Mouse (Mus musculus) stomach, embryonic 16.5 days (tissue): ENCODE data around the gene Rapgef4. TPM values are rescaled to one million over a fixed set of nuclear protein-coding genes. Genes with fewer than 3 reads are reported as not detected.
A peak's percentile ranks its signal among the peaks of the same experiment; 100 is the strongest.

Experiments
- ATAC-seq: fragments of 200-750 bp; cut with Nextera tagmentation; 2 replicates; pipeline ENCODE4 v1.8.0; 2017; ENCODE audit warnings: moderate number of reproducible peaks, moderate TSS enrichment; ENCODE audit not compliant: insufficient read depth, low FRiP score
- H3K27ac ChIP-seq: fragments of 300-500 bp; sonication (generic); 2 replicates; pipeline ENCODE4 v1.5.1; 2014; ENCODE audit warnings: low read length
- H3K27me3 ChIP-seq: fragments of 300-500 bp; sonication (generic); 2 replicates; pipeline ENCODE4 v1.6.1; 2014; ENCODE audit warnings: low read length, control low read depth, mixed read lengths; ENCODE audit not compliant: control insufficient read depth, insufficient read depth
- H3K36me3 ChIP-seq: fragments of 300-500 bp; sonication (generic); 2 replicates; pipeline ENCODE4 v1.6.1; 2014; ENCODE audit warnings: low read length; ENCODE audit not compliant: control insufficient read depth, insufficient read depth
- H3K4me1 ChIP-seq: fragments of 300-500 bp; sonication (generic); 2 replicates; pipeline ENCODE4 v1.6.1; 2014; ENCODE audit warnings: low read length, control low read depth, mixed read lengths; ENCODE audit not compliant: control insufficient read depth, insufficient read depth
- H3K4me2 ChIP-seq: fragments of 300-500 bp; sonication (generic); 2 replicates; pipeline ENCODE4 v1.6.1; 2014; ENCODE audit warnings: low read depth, low read length, mixed read lengths
- H3K4me3 ChIP-seq: fragments of 300-500 bp; sonication (generic); replicated peaks from 2 replicates; pipeline ENCODE4 v1.5.1; 2014; ENCODE audit warnings: mild to moderate bottlenecking, low read length
- H3K9ac ChIP-seq: fragments of 300-500 bp; sonication (generic); 2 replicates; pipeline ENCODE4 v1.6.1; 2014; ENCODE audit warnings: low read length
- H3K9me3 ChIP-seq: fragments of 300-500 bp; sonication (generic); replicated peaks from 2 replicates; pipeline ENCODE4 v1.6.1; 2016; ENCODE audit warnings: low read length, control low read depth; ENCODE audit not compliant: control insufficient read depth
- WGBS: fragments of 180-500 bp; shearing (Covaris S2); extraction: QIAGEN DNeasy Blood & Tissue Kit; methylation state at CpG from one replicate; pipeline ENCODE4 v1.1.7; 2014; 5-methylcytosine and 5-hydroxymethylcytosine counted together
- polyA plus RNA-seq: library from polyadenylated mRNA; unstranded; fragments of >200 nt; fragmentation: Nextera tagmentation; extraction: Ambion mirVana; gene quantifications from 2 replicates; pipeline ENCODE4 v1.2.1, GENCODE M21; 2015

The Rapgef4 gene
- polyA plus RNA-seq, 1 experiment from 2014 or later, result 5.6 TPM

DNA sequence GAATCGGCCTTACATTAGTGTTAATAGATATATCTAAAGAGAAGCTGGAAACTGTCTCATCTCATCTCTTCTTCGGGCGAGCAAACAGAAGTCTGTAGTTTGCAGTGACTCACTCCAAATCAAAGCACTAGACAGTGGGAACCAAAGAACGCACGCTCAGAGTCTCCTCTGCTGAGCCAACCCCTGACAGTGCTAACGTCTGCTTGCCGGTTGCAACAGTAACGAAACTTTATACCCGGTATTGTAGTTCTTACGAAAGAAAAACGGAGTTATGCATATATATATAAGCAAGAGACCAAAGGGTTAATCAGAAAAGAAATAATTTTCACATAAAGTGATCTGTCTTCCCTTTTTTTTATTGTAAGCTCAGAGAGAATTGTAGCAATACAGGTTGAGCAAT is 240.2 kb downstream of the Rapgef4 start:
- H3K27ac ChIP-seq, result no peak overlapping the region
- no peak overlapping the region for H3K4me2 ChIP-seq
- no peak overlapping the region for H3K9ac ChIP-seq
- no peaks in the 10 kb centered on the region for H3K4me1 ChIP-seq
- H3K36me3 ChIP-seq, result no peaks in the 10 kb centered on the region
- no peak overlapping the region for H3K4me3 ChIP-seq
- H3K27me3 ChIP-seq, result no peaks in the 10 kb centered on the region
- no peaks in the 10 kb centered on the region for H3K9me3 ChIP-seq
- ATAC-seq, result no peak
- WGBS, result 75% methylated on average over 11 of the region's 11 CpGs

DNA sequence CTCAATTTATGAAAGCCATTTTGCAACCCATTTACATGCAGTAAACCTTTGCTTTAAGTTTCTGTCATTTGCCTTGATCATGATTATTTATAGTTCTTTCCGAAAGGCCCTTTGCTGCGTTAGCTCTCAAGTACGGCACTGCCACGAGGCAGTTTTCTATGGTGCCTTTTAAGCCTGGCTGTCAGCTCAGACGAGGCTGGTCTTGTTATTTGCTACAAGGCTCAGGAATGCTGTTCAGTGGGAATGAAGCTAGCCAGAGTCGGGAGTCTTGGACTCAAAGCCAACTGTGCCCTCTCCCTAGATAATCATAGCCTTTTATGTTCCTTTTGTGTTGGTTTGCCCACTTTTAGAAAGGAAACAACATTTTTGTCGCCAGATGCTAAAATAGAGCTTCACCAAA is 240.7 kb downstream of the Rapgef4 start:
- no peaks in the 10 kb centered on the region for H3K9me3 ChIP-seq
- no peak overlapping the region for H3K4me2 ChIP-seq
- 34% methylated on average over 7 of the region's 7 CpGs for WGBS
- H3K27ac ChIP-seq, result no peak overlapping the region
- no peaks in the 10 kb centered on the region for H3K27me3 ChIP-seq
- H3K4me1 ChIP-seq, result no peaks in the 10 kb centered on the region
- H3K36me3 ChIP-seq, result no peaks in the 10 kb centered on the region
- no peak overlapping the region for H3K4me3 ChIP-seq
- ATAC-seq, result no peak
- no peak overlapping the region for H3K9ac ChIP-seq

DNA sequence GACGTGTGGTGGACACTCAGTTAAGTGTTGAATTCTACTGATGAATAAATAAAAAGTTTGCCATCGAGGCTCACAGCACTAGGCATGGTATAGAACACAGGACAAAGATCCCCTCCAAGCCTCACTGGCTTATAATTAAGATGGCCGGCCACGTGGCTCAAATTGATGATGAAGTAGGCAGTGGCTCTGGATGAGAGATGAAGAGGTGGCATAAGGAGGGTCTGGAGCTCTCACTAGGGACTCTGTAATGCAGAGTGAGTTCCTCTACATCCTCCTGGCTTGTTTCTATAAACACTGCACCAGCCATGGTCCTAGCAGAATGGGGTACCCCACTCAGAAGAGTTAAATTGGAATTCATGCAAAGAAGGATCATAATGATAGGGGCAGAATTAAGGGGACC is 241.2 kb downstream of the Rapgef4 start:
- H3K4me1 ChIP-seq, result no peaks in the 10 kb centered on the region
- H3K27ac ChIP-seq, result no peak overlapping the region
- no peaks in the 10 kb centered on the region for H3K36me3 ChIP-seq
- H3K9me3 ChIP-seq, result no peaks in the 10 kb centered on the region
- H3K9ac ChIP-seq, result no peak overlapping the region
- 83% methylated on average over 4 of the region's 4 CpGs for WGBS
- no peak overlapping the region for H3K4me2 ChIP-seq
- H3K27me3 ChIP-seq, result no peaks in the 10 kb centered on the region
- H3K4me3 ChIP-seq, result no peak overlapping the region
- no peak for ATAC-seq

DNA sequence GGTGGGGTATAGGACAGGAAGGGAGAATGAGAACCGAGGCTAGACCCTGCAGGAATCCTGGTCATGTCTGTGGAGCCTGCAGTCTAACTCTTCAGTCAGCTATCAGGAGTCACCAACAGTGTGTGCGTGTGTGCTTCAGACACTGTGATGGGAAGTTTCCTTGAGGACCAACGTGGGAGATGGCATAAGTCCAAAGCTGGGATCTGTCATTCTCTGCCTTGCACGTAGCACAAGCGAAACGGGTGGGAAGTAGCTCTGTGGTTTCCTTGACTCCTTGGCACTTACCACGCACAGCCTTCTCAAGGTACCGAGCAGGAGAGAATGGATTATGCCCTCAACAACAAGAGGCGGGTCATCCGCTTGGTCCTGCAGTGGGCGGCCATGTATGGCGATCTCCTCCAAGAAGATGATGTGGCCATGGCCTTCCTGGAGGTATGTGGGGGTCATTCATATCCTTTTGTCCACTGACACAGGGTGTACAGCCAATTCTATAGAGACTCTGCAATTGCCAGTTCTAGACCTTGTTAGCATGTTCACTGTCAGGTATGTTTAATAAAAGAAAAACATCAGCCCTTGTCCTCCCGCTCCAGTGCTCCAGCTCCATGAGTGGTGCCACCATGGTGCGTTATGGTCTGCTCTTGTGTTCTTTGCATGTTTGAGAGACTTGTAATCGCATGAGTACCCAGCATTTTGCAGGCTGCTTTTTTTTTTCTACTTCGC is 241.9 kb downstream of the Rapgef4 start:
- Histone ChIP-seq H3K9ac (no peak overlapping the region), H3K4me1 (no peaks in the 10 kb centered on the region), H3K9me3 (no peaks in the 10 kb centered on the region), H3K27ac (no peak overlapping the region), H3K4me3 (no peak overlapping the region), H3K36me3 (no peaks in the 10 kb centered on the region), H3K4me2 (no peak overlapping the region), H3K27me3 (no peaks in the 10 kb centered on the region)
- ATAC-seq, result no peak
- WGBS, result 81% methylated on average over 16 of the region's 16 CpGs

DNA sequence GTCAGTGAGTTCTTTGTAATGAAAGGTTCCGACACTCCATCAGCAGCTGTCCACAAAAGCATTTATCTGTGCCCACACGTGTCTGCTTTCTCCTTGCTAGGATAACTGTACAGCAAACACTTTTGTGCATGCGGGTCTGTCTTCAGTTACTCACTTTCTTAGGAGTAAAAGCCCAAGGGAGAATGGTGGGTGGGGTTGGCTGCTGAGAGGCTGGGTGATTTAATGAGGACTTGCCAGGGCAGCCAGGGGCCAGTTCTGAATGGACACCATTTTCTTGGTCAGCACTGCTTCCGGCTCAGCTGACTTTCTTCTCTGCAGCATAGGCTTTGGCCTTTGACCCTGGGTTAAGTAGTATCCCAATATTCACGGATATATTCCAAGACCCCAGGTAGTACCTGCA is 242.4 kb downstream of the Rapgef4 start:
- no peak overlapping the region for H3K4me2 ChIP-seq

DNA sequence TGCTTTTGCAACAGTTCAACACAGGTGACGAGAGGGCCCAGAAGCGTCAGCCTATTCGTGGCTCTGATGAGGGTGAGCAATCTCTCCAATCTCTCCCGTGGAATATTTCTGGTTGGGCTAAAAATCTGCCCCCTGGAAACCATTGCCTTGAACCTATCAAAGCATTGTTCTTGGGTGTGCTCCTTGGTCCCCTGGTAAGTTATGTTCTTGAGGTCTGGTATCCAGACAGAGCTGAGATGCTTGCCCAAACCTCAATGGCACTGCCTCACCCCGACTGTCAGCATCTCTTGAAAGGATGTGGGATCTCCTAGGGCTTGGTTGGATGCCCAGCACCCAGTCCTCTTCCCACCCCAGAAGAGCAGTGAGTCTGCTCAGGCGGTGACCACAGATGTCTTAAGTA is 245.0 kb downstream of the Rapgef4 start:
- no peak overlapping the region for H3K4me2 ChIP-seq
- no peaks in the 10 kb centered on the region for H3K9me3 ChIP-seq
- ATAC-seq, result no peak
- no peak overlapping the region for H3K9ac ChIP-seq
- no peak overlapping the region for H3K27ac ChIP-seq
- no peaks in the 10 kb centered on the region for H3K27me3 ChIP-seq
- WGBS, result 87% methylated on average over 6 of the region's 6 CpGs
- H3K4me1 ChIP-seq, result no peaks in the 10 kb centered on the region
- H3K36me3 ChIP-seq, result no peaks in the 10 kb centered on the region
- H3K4me3 ChIP-seq, result no peak overlapping the region

More for the DNA sequence above, 242.4 kb downstream of the Rapgef4 start:
- no peak for ATAC-seq
- Histone ChIP-seq H3K9me3 (no peaks in the 10 kb centered on the region), H3K27ac (no peak overlapping the region), H3K9ac (no peak overlapping the region), H3K4me1 (no peaks in the 10 kb centered on the region), H3K27me3 (no peaks in the 10 kb centered on the region), H3K36me3 (no peaks in the 10 kb centered on the region), H3K4me3 (no peak overlapping the region)
- 70% methylated on average over 5 of the region's 5 CpGs for WGBS

DNA sequence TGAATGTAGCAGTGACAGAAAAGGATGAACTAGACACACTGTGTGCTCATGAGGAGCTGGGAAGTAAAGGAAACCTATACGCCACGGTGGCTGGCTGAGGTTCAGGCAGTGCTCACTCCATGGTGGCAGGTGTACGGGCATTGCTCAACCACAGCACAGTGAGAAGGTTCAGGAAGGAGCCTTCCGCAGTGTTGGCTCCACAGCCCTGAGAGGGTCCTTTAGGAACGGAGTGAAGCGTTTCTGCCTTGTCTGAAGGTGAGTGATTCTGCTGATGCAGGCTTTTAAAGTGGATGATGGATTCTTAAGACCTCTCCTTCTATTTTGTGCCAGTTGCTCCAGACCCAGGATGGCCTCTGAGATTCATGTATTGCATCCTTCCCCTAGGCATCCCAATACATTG is 246.4 kb downstream of the Rapgef4 start:
- 83% methylated on average over 6 of the region's 6 CpGs for WGBS
- H3K36me3 ChIP-seq, result no peaks in the 10 kb centered on the region
- H3K9ac ChIP-seq, result no peak overlapping the region
- H3K4me1 ChIP-seq, result no peaks in the 10 kb centered on the region
- H3K4me3 ChIP-seq, result no peak overlapping the region
- H3K27ac ChIP-seq, result no peak overlapping the region
- H3K4me2 ChIP-seq, result no peak overlapping the region
- H3K9me3 ChIP-seq, result no peaks in the 10 kb centered on the region
- H3K27me3 ChIP-seq, result no peaks in the 10 kb centered on the region
- no peak for ATAC-seq

DNA sequence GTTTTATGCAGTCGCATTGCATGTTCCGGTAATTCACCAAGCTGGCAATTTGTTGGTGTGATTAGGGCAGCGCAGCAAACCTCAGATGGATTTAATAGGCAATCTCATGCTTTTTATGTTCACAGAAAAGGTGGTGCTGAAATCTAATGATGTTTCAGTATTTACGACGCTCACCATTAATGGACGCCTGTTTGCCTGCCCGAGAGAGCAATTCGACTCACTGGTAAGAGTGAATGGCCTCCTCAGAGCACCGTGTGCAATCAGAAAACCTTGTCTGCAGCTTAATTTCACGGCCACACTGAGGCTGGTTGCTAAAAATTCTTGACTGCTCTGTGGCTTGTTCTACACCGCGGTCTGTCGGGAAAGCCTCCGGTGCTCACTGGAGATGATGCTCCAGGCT is 247.8 kb downstream of the Rapgef4 start:
- Histone ChIP-seq H3K27me3 (no peaks in the 10 kb centered on the region), H3K4me2 (no peak overlapping the region), H3K9me3 (no peaks in the 10 kb centered on the region), H3K27ac (no peak overlapping the region), H3K4me1 (no peaks in the 10 kb centered on the region), H3K4me3 (no peak overlapping the region), H3K9ac (no peak overlapping the region), H3K36me3 (no peaks in the 10 kb centered on the region)
- ATAC-seq, result no peak
- WGBS, result 85% methylated on average over 14 of the region's 14 CpGs

DNA sequence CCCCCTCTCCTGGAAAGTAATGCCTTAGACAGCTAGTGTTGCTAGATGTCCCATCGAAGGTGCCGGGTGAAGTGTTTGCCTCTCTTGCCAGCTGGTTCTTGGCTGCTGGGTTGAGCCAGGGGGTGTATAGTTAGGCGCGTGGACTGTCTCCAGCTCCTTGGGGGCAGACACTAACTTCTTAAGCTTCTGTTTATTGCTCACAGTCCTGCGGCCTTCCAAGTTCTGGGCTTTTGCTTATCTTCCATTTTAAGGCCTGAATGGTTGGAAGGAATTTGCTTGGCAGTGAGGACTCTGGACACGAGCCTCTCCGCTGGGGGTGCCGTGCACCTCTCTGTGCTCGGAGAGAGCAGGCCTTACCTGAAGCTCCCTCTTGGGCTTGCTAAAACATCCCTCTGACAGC is 249.5 kb downstream of the Rapgef4 start:
- 66% methylated on average over 9 of the region's 9 CpGs for WGBS
- ATAC-seq, result 0 out of 2 replicates have a peak, but pooled peaks have one; percentile 44
- Histone ChIP-seq H3K27me3 (no peaks in the 10 kb centered on the region), H3K36me3 (no peaks in the 10 kb centered on the region), H3K27ac (no peak overlapping the region), H3K9ac (no peak overlapping the region), H3K4me3 (no peak overlapping the region), H3K4me1 (peaks cover 4% of the 10 kb centered on the region; the same call in 1 of the 2 replicates), H3K9me3 (no peaks in the 10 kb centered on the region), H3K4me2 (no peak overlapping the region)
